Mouse (Mus musculus) CD4-positive, CD25-positive, alpha-beta regulatory T cell, adult 2 months (primary cell): ENCODE measurements around the gene Btbd35f23.
"Not testable (repeated sequence)": the region's sequence is repeated elsewhere in the genome, so short reads cannot be mapped to it uniquely, and the experiment has no call there.

Experiments
- DNase-seq: peaks from one replicate; pipeline ENCODE4 v3.0.0-alpha.2; 2012; ENCODE audit warnings: low read depth, low spot score

Btbd35f23 gene

GRCm38 (mm10) chrX:3076575-3076974 lies at the start of gene Btbd35f23:
Gene Btbd35f23, plus strand, starts transcription at chrX:3076875.
- DNase-seq = not testable (repeated sequence)
